Mouse (Mus musculus) forebrain, postnatal 0 days (tissue): ENCODE results near the gene Pigu. TPM values are rescaled to one million over a fixed set of nuclear protein-coding genes. Genes with fewer than 3 reads are reported as not detected.
A peak's percentile ranks its signal among the peaks of the same experiment; 100 is the strongest.

Experiments
- ATAC-seq: fragments of 200-750 bp; cut with Nextera tagmentation; 2 replicates; pipeline ENCODE4 v1.8.0; 2017; ENCODE audit warnings: mild to moderate bottlenecking, moderate library complexity
- DNase-seq: peaks from one replicate; pipeline ENCODE4 v3.0.0-alpha.2; 2015
- H3K27ac ChIP-seq: fragments of 300-500 bp; sonication (generic); 2 replicates; pipeline ENCODE4 v1.5.1; 2014; ENCODE audit warnings: low read depth, mild to moderate bottlenecking, antibody characterized with exemption, low read length, moderate library complexity, mixed read lengths
- H3K27me3 ChIP-seq: fragments of 300-500 bp; sonication (generic); 2 replicates; pipeline ENCODE4 v1.6.1; 2014; ENCODE audit warnings: mild to moderate bottlenecking, low read length, mixed read lengths; ENCODE audit not compliant: insufficient read depth
- H3K36me3 ChIP-seq: fragments of 300-500 bp; sonication (generic); 2 replicates; pipeline ENCODE4 v1.6.1; 2014; ENCODE audit warnings: mild to moderate bottlenecking, moderate library complexity; ENCODE audit not compliant: insufficient read depth
- H3K4me1 ChIP-seq: fragments of 300-500 bp; sonication (generic); 2 replicates; pipeline ENCODE4 v1.6.1; 2014; ENCODE audit warnings: antibody characterized with exemption; ENCODE audit not compliant: insufficient read depth
- H3K4me2 ChIP-seq: fragments of 300-500 bp; sonication (generic); 2 replicates; pipeline ENCODE4 v1.6.1; 2014; ENCODE audit warnings: low read depth, mild to moderate bottlenecking, moderate library complexity
- H3K4me3 ChIP-seq: fragments of 300-500 bp; sonication (generic); 2 replicates; pipeline ENCODE4 v1.5.1; 2014; ENCODE audit warnings: low read depth, low read length, mixed read lengths
- H3K9ac ChIP-seq: fragments of 300-500 bp; sonication (generic); 2 replicates; pipeline ENCODE4 v1.6.1; 2014; ENCODE audit warnings: mild to moderate bottlenecking
- H3K9me3 ChIP-seq: fragments of 300-500 bp; sonication (generic); 2 replicates; pipeline ENCODE4 v1.6.1; 2016; ENCODE audit warnings: low read length
- CTCF ChIP-seq: sonication (generic); IDR thresholded peaks from 2 replicates; pipeline ENCODE4 v1.5.1; 2016; ENCODE audit warnings: antibody characterized with exemption, control low read depth, low read depth
- WGBS: fragments of 180-500 bp; shearing (Covaris S2); extraction: QIAGEN DNeasy Blood & Tissue Kit; methylation state at CpG from one replicate; pipeline ENCODE4 v1.1.7; 2014; 5-methylcytosine and 5-hydroxymethylcytosine counted together
- polyA plus RNA-seq: library from polyadenylated mRNA; unstranded; fragments of >200 nt; fragmentation: Nextera tagmentation; extraction: Ambion mirVana; gene quantifications from 2 replicates; pipeline ENCODE4 v1.2.1, GENCODE M21; 2015
- total RNA-seq: library from RNA; depleted of rRNA; stranded (reverse); fragments of >200 nt; gene quantifications from 2 replicates; pipeline ENCODE4 v1.2.3, GENCODE M21; 2014

Gene Pigu
- total and polyA plus RNA-seq, 2 experiments from 2014 or later: 31.2 to 50.7 TPM

DNA sequence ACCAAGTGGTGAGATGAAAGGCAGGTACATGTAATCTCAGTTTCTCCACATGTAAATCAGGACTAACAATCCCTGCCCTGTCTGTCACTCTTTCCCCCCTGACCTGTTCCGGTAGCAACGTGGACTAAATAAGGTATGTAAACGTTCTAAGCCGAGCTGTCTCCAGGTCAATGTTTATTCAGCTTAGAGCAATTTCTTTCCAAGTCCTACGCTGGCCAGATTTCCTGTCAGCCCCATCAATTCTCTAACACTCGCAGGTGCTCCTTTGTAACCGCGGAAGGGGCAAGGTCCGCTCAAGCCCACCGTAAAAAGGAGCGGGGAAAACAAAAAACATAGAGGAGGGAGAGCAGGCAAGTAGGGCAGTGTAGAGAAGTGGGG, 23.8 kb upstream of the Pigu start:
- ATAC-seq (no peak), DNase-seq (peak; percentile 50)
- Histone ChIP-seq H3K27ac (peak overlapping the region; percentile 99), H3K4me1 (peaks cover 18% of the 10 kb centered on the region), H3K4me3 (peak overlapping the region; percentile 93), H3K4me2 (peak overlapping the region; percentile 77), H3K36me3 (peaks cover 4% of the 10 kb centered on the region; the same call in 1 of the 2 replicates), H3K27me3 (no peaks in the 10 kb centered on the region), H3K9ac (peak overlapping the region; percentile 99), H3K9me3 (no peaks in the 10 kb centered on the region)
- 2% methylated on average over 11 of the region's 11 CpGs for WGBS
- TF ChIP-seq CTCF: no peak

DNA sequence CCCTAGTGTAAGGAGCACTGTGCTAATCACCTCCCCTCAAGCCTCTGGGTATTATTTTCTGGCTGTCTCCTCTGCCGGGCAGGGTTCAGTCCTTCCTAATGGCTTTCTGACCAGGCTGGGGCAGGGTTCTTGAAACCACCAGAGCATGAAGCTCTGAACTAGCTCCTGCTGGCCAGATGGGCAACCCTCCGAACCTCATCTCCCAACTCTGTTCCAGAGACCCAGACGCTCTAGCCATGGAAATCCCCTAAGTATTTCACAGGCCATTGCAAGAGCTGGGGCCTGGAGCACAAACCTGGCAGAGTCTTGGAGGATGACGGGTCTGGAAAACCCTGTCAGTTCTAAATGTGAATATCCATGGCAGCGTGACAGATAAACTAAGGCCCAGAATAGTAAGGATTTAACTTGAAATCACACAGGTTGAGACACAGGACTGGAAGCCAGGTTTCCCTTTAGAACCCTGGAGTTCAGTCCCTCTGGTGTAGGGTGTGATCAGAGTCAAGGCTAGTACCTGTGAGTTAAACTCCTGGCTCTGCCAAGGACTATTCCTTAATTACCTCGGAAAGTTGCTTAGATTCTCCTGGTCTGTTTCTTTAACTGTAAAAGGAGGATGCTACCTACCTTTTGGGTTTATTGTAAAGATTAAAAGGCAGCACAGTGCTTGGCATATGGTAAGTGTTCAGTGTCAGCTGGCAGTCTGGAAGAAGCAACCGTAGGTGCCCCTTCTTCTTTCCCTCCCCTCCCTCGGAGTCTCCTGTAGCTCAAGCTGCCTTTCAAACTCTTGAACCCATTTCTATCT, 23.2 kb upstream of the Pigu start, which contains the start of gene Trp53inp2:
Gene Trp53inp2 (plus strand): TSS at position 799 of the 799 bp plus-strand sequence.
- H3K9me3 ChIP-seq: no peaks in the 10 kb centered on the region
- H3K4me2 ChIP-seq: peak within 1 kb of the TSS; percentile 77
- H3K27ac ChIP-seq: peak within 1 kb of the TSS; percentile 99
- no peak for TF ChIP-seq CTCF
- WGBS: 35% methylated on average over 8 of the region's 8 CpGs
- ATAC-seq: no peak
- H3K27me3 ChIP-seq: no peaks in the 10 kb centered on the region
- peak within 1 kb of the TSS; percentile 93 for H3K4me3 ChIP-seq
- peaks cover 16% of the 10 kb centered on the region for H3K4me1 ChIP-seq
- no peaks in the 10 kb centered on the region; the same call in 1 of the 2 replicates for H3K36me3 ChIP-seq
- H3K9ac ChIP-seq: peak within 1 kb of the TSS; percentile 99
- DNase-seq: peak; percentile 36

DNA sequence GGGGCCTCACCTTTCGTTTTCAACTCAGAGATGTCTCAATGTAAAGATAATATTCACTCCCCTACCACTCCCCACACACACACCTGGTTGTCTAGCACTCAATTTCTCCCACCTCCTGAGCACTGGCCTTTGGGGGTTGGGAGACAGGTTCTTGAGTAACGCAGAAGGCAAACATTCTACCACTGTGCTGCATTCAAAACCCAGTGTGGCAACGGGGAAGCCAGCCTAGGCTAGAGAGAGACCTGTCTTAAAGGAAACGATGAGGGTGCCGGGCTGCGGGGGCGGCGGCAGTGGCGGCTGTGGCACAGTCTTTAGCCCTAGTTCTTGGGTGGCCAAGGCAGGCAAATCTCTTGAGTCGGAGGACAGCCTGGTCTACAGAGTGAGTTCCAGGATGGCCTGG, 19.0 kb upstream of the Pigu start:
- no peaks in the 10 kb centered on the region for H3K36me3 ChIP-seq
- H3K4me2 ChIP-seq: no peak overlapping the region
- DNase-seq (no peak), ATAC-seq (no peak)
- WGBS: 81% methylated on average over 10 of the region's 10 CpGs
- no peaks in the 10 kb centered on the region for H3K9me3 ChIP-seq
- no peaks in the 10 kb centered on the region for H3K27me3 ChIP-seq
- TF ChIP-seq CTCF: no peak
- H3K4me1 ChIP-seq: no peaks in the 10 kb centered on the region
- H3K9ac ChIP-seq: no peak overlapping the region
- H3K4me3 ChIP-seq: no peak overlapping the region
- H3K27ac ChIP-seq: no peak overlapping the region

DNA sequence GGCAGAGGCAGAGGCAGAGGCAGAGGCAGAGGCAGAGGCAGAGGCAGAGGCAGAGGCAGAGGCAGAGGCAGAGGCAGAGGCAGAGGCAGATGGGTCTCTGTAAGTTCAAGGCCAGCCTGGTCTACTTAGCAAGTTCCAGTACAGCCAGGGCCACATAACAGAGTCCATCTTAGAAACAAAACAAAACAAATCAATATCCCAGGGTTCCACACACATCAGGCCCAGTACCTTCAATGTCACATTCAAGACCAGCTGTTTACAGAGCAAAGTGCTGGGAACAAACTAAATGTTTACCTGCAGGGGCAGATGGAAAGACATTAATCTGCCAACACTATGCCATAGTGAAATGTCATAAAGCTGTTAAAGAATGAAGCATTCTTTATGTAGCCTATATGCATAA, 17.3 kb upstream of the Pigu start:
- Histone ChIP-seq H3K36me3 (no peaks in the 10 kb centered on the region), H3K4me1 (no peaks in the 10 kb centered on the region), H3K27me3 (no peaks in the 10 kb centered on the region), H3K9ac (no peak overlapping the region), H3K27ac (no peak overlapping the region), H3K4me3 (no peak overlapping the region), H3K4me2 (no peak overlapping the region), H3K9me3 (no peaks in the 10 kb centered on the region)
- DNase-seq (no peak), ATAC-seq (no peak)
- no peak for TF ChIP-seq CTCF

DNA sequence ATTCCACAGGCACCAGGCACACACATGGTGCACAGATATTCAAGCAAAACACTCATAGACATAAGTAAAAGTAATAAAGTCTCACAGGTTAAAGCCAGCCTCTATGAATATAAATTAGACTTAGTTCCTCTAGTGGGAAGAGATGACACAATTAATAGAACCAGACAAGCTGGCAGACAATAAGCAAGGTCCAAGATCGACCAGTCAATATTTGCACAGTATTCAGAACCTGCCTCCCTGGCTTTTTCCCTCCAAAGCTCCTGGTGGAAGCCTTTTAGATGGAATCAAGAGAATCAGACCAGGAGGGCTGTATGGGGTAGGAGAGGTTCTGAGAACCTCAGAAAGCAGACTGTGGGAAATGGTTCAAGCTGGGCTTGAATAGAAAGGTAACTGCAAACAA, 16.7 kb upstream of the Pigu start:
- ATAC-seq (no peak), DNase-seq (no peak)
- Histone ChIP-seq H3K27ac (no peak overlapping the region), H3K4me3 (no peak overlapping the region), H3K9ac (no peak overlapping the region), H3K9me3 (no peaks in the 10 kb centered on the region), H3K4me1 (no peaks in the 10 kb centered on the region), H3K4me2 (no peak overlapping the region), H3K36me3 (no peaks in the 10 kb centered on the region), H3K27me3 (no peaks in the 10 kb centered on the region)
- no peak for TF ChIP-seq CTCF
- 97% methylated on average over 1 of the region's 1 CpGs for WGBS

DNA sequence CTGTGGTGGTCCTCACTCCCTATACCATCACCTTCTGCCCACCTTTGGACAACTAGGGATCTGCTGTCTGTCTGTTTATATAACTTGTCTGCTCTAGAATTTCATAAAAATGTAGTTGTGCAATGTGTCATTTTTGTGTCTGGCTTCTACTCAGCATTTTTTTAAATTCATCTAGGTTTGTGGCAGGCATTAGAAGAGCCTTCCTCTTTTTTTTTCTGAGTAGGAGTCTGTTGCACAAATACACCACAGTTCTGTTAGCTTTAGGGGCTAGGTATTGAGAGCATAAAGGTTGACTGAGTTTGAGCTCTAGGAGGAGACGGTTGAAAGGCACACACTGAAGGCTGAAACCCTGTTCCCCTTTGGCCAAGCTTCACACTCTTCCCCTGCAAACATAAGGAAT, 16.1 kb upstream of the Pigu start:
- no peaks in the 10 kb centered on the region for H3K36me3 ChIP-seq
- no peak for ATAC-seq
- H3K4me3 ChIP-seq: no peak overlapping the region
- DNase-seq: no peak
- H3K9ac ChIP-seq: no peak overlapping the region
- no peaks in the 10 kb centered on the region for H3K9me3 ChIP-seq
- H3K27ac ChIP-seq: no peak overlapping the region
- TF ChIP-seq CTCF: no peak
- H3K4me1 ChIP-seq: no peaks in the 10 kb centered on the region
- H3K4me2 ChIP-seq: no peak overlapping the region
- WGBS: 72% methylated on average over 1 of the region's 1 CpGs
- H3K27me3 ChIP-seq: no peaks in the 10 kb centered on the region

DNA sequence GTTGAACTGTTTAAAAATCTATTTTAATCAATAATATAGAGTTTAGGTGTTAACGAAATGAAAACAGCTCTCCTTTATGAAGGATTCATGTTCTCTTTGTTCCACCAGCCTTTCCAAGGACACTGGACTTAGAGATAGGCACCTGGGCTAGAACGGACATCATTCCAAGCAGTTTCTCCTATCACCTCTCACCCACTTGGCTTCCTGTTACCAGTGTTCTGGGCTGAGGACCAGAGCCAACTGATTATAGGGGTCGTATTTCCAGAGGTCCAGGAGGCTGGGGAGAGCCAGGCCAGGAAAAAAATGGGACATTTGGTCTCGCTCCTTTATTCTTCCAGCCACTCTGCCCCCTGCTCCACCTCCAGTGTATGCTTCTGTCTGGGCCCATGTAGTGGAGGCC, 15.2 kb upstream of the Pigu start:
- Histone ChIP-seq H3K27me3 (no peaks in the 10 kb centered on the region), H3K36me3 (no peaks in the 10 kb centered on the region), H3K9me3 (no peaks in the 10 kb centered on the region), H3K27ac (no peak overlapping the region), H3K4me2 (no peak overlapping the region), H3K9ac (no peak overlapping the region), H3K4me3 (no peak overlapping the region), H3K4me1 (no peaks in the 10 kb centered on the region)
- TF ChIP-seq CTCF: no peak
- no peak for DNase-seq
- no peak for ATAC-seq
- WGBS: 68% methylated on average over 4 of the region's 4 CpGs
